Mouse (Mus musculus) hindbrain, postnatal 0 days (tissue): Measurements from ENCODE around the gene Tmem128. TPM values are rescaled to one million over a fixed set of nuclear protein-coding genes. Genes with fewer than 3 reads are reported as not detected.

Source experiments
- ATAC-seq: fragments of 200-750 bp; cut with Nextera tagmentation; 2 replicates; pipeline ENCODE4 v1.8.0; 2017; ENCODE audit warnings: mild to moderate bottlenecking, moderate TSS enrichment, moderate library complexity
- DNase-seq: peaks from one replicate; pipeline ENCODE4 v3.0.0-alpha.2; 2015; ENCODE audit warnings: low spot score
- H3K27ac ChIP-seq: fragments of 300-500 bp; sonication (generic); 2 replicates; pipeline ENCODE4 v1.5.1; 2014; ENCODE audit warnings: mild to moderate bottlenecking
- H3K27me3 ChIP-seq: fragments of 300-500 bp; sonication (generic); 2 replicates; pipeline ENCODE4 v1.6.1; 2014; ENCODE audit warnings: low read length, mixed read lengths; ENCODE audit not compliant: insufficient read depth
- H3K36me3 ChIP-seq: fragments of 300-500 bp; sonication (generic); 2 replicates; pipeline ENCODE4 v1.6.1; 2014; ENCODE audit warnings: low read length, mixed read lengths; ENCODE audit not compliant: insufficient read depth
- H3K4me1 ChIP-seq: fragments of 300-500 bp; sonication (generic); 2 replicates; pipeline ENCODE4 v1.6.1; 2014; ENCODE audit warnings: antibody characterized with exemption, low read length, mixed read lengths; ENCODE audit not compliant: insufficient read depth
- H3K4me2 ChIP-seq: fragments of 300-500 bp; sonication (generic); 2 replicates; pipeline ENCODE4 v1.6.1; 2014; ENCODE audit warnings: low read depth, mild to moderate bottlenecking, low read length, moderate library complexity, mixed read lengths
- H3K4me3 ChIP-seq: fragments of 300-500 bp; sonication (generic); 2 replicates; pipeline ENCODE4 v1.5.1; 2014; ENCODE audit warnings: low read length
- H3K9ac ChIP-seq: fragments of 300-500 bp; sonication (generic); replicated peaks from 2 replicates; pipeline ENCODE4 v1.6.1; 2014; ENCODE audit warnings: mild to moderate bottlenecking, low read length, moderate library complexity, mixed read lengths
- H3K9me3 ChIP-seq: fragments of 300-500 bp; sonication (generic); 2 replicates; pipeline ENCODE4 v1.6.1; 2016; ENCODE audit warnings: low read length, mixed read lengths
- CTCF ChIP-seq: IDR thresholded peaks from 2 replicates; pipeline ENCODE4 v1.5.1; 2016; ENCODE audit warnings: antibody characterized with exemption, control low read depth, low read depth
- WGBS: fragments of 180-500 bp; shearing (Covaris S2); extraction: QIAGEN DNeasy Blood & Tissue Kit; methylation state at CpG from one replicate; pipeline ENCODE4 v1.1.7; 2014; 5-methylcytosine and 5-hydroxymethylcytosine counted together
- polyA plus RNA-seq: library from polyadenylated mRNA; unstranded; fragments of >200 nt; fragmentation: Nextera tagmentation; extraction: Ambion mirVana; gene quantifications from 2 replicates; pipeline ENCODE4 v1.2.1, GENCODE M21; 2015
- total RNA-seq: library from RNA; depleted of rRNA; stranded (reverse); fragments of >200 nt; gene quantifications from 2 replicates; pipeline ENCODE4 v1.2.3, GENCODE M21; 2014

Tmem128 gene
- total and polyA plus RNA-seq, 2 experiments from 2014 or later, result 105 to 108 TPM

- TF ChIP-seq CTCF, result peak; percentile 27; the same call in 1 of the 2 replicates
- Histone ChIP-seq H3K9me3 (no peaks in the 10 kb centered on the region), H3K27me3 (no peaks in the 10 kb centered on the region), H3K4me3 (no peak overlapping the region), H3K27ac (no peak overlapping the region), H3K4me1 (no peaks in the 10 kb centered on the region), H3K9ac (no peak overlapping the region), H3K36me3 (peaks cover 22% of the 10 kb centered on the region), H3K4me2 (no peak overlapping the region)
- ATAC-seq, result no peak
- no peak for DNase-seq
- WGBS, result 95% methylated on average over 2 of the region's 2 CpGs
Observed at GRCm38 (mm10) chr5:38236627-38237026, 23.4 kb upstream of the Tmem128 start.

DNA sequence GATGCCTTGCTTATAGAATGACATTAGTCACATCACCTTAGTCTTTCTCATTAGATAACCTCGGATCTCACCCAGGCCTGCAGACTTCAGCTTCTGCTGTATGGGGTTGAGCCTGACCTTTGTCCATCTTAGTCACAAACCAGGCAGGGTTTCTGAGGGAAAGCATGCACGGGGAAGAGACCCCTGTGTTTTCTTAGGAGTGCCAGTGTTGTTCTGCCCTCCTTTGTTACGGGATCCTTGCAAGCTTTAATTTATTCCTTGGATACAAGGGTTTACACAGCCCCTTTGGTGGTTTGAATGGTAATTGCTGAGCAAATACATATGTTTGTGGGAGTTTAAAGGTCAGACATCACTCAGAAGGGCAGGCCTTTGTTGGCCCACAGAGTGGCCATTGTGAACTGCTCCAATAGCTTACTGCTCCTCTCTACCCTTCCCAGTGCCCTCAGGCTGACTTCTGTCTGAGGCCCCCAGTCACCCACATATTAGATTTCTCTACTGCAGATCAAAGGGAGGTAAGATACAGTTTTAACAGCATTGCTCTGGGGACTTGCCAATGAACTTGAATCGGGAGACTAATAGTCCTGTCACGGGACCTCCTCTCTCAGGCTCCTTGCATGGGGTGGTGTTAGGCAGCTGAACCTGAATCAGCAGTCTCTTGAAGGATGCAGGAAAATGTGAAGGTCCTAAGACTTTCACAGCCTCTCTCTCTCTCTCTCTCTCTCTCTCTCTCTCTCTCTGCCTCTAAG lies 19.1 kb upstream of the Tmem128 start:
- no peak for ATAC-seq

DNA sequence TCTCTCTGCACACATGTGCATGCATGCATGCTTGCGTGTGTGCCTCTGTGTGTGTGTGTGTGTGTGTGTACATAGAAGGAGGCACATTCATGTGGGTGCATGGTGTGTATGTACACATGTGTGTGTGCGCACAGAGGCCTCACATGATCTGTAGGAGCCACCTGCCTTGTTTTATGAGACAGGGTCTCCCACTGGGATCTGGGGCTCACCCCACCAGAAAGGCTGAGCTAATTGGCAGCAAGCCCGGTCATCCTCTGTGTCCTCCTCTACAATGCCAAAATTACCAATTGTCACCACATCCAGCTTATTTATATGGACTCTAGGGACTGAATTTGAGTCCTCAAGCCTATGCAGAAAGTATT lies 18.5 kb upstream of the Tmem128 start:
- no peaks in the 10 kb centered on the region for H3K9me3 ChIP-seq
- no peak overlapping the region for H3K4me3 ChIP-seq
- DNase-seq (peak; percentile 51), ATAC-seq (no peak)
- no peak for TF ChIP-seq CTCF
- 48% methylated on average over 3 of the region's 3 CpGs for WGBS
- no peaks in the 10 kb centered on the region for H3K4me1 ChIP-seq
- no peak overlapping the region for H3K9ac ChIP-seq
- H3K4me2 ChIP-seq, result no peak overlapping the region
- H3K36me3 ChIP-seq, result no peaks in the 10 kb centered on the region
- no peak overlapping the region for H3K27ac ChIP-seq
- no peaks in the 10 kb centered on the region for H3K27me3 ChIP-seq

More for the DNA sequence above, 19.1 kb upstream of the Tmem128 start:
- no peak for DNase-seq
- no peak overlapping the region for H3K4me2 ChIP-seq
- no peaks in the 10 kb centered on the region for H3K27me3 ChIP-seq
- TF ChIP-seq CTCF, result no peak
- H3K4me1 ChIP-seq, result no peaks in the 10 kb centered on the region
- no peak overlapping the region for H3K27ac ChIP-seq
- H3K36me3 ChIP-seq, result no peaks in the 10 kb centered on the region
- H3K4me3 ChIP-seq, result no peak overlapping the region
- H3K9ac ChIP-seq, result no peak overlapping the region
- 20% methylated on average over 5 of the region's 5 CpGs for WGBS
- H3K9me3 ChIP-seq, result no peaks in the 10 kb centered on the region

GRCm38 (mm10) chr5:38241966-38242365 lies 18.0 kb upstream of the Tmem128 start:
- no peak overlapping the region for H3K27ac ChIP-seq
- WGBS, result 79% methylated on average over 6 of the region's 6 CpGs
- no peaks in the 10 kb centered on the region for H3K36me3 ChIP-seq
- ATAC-seq, result no peak
- no peaks in the 10 kb centered on the region for H3K9me3 ChIP-seq
- TF ChIP-seq CTCF, result no peak
- no peak for DNase-seq
- H3K27me3 ChIP-seq, result no peaks in the 10 kb centered on the region
- H3K9ac ChIP-seq, result no peak overlapping the region
- H3K4me1 ChIP-seq, result no peaks in the 10 kb centered on the region
- H3K4me2 ChIP-seq, result no peak overlapping the region
- no peak overlapping the region for H3K4me3 ChIP-seq

DNA sequence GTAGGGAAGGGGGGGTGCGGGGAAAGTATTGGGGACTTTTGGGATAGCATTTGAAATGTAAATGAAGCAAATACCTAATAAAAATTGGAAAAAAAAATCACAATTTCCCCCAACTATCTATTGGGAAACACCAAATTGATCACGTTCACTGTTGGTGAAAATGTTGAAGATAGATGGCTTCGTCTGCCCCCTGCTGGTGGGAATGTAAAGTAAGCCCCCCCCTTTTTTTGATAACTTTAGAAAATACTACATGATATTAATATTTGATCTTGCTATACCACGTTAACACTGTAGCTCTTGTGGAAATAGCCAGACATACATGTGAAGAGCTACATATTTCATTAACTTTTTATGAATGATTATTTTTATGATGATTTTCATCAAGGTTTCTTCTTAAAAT lies 4.8 kb upstream of the Tmem128 start:
- no peak overlapping the region for H3K4me2 ChIP-seq
- H3K36me3 ChIP-seq, result no peaks in the 10 kb centered on the region
- ATAC-seq, result no peak
- 51% methylated on average over 4 of the region's 4 CpGs for WGBS
- no peak overlapping the region for H3K9ac ChIP-seq
- H3K27me3 ChIP-seq, result no peaks in the 10 kb centered on the region
- peak; percentile 55 for TF ChIP-seq CTCF
- no peak for DNase-seq
- H3K9me3 ChIP-seq, result no peaks in the 10 kb centered on the region
- H3K27ac ChIP-seq, result no peak overlapping the region
- H3K4me1 ChIP-seq, result no peaks in the 10 kb centered on the region
- no peak overlapping the region for H3K4me3 ChIP-seq

- Histone ChIP-seq H3K4me2 (no peak overlapping the region), H3K9me3 (no peaks in the 10 kb centered on the region), H3K4me3 (no peak overlapping the region), H3K36me3 (no peaks in the 10 kb centered on the region), H3K9ac (no peak overlapping the region), H3K27ac (no peak overlapping the region), H3K4me1 (no peaks in the 10 kb centered on the region), H3K27me3 (no peaks in the 10 kb centered on the region)
- DNase-seq (no peak), ATAC-seq (no peak)
- TF ChIP-seq CTCF, result no peak
- 77% methylated on average over 3 of the region's 3 CpGs for WGBS
Observed at GRCm38 (mm10) chr5:38255644-38256043, 4.3 kb upstream of the Tmem128 start.

DNA sequence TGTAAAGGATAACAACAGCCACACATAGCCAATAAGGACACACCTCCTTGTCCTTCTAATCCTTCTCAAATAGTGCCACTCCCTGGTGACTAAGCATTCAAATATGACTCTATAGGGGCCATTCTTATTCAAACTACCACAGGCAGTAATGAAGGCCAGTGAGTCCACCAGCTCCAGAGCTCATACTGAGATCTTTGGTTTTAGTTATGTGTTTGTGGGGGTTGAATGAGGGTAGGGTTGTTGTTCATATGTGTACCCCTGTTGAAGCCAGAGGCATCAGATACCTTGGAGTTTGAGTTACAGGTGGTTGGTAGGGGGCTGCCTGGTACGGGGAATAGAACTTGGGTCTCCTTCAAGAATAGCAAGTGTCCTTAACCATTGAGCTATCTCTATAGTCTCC lies 3.4 kb upstream of the Tmem128 start:
- 91% methylated on average over 1 of the region's 1 CpGs for WGBS
- no peak for TF ChIP-seq CTCF
- ATAC-seq (no peak), DNase-seq (no peak)
- Histone ChIP-seq H3K4me2 (no peak overlapping the region), H3K4me3 (no peak overlapping the region), H3K9ac (no peak overlapping the region), H3K27ac (no peak overlapping the region), H3K9me3 (no peaks in the 10 kb centered on the region), H3K4me1 (0 out of 2 replicates have a peak, but pooled peaks cover 7% of the 10 kb centered on the region), H3K36me3 (no peaks in the 10 kb centered on the region), H3K27me3 (no peaks in the 10 kb centered on the region)
